Mouse (Mus musculus): ENCODE results near the gene Ndufa13. TPM values are rescaled to one million over a fixed set of nuclear protein-coding genes. Genes with fewer than 3 reads are reported as not detected.

Gene Ndufa13
- polyA plus RNA-seq, 1 experiment from 2014 or later = 178 TPM

DNA sequence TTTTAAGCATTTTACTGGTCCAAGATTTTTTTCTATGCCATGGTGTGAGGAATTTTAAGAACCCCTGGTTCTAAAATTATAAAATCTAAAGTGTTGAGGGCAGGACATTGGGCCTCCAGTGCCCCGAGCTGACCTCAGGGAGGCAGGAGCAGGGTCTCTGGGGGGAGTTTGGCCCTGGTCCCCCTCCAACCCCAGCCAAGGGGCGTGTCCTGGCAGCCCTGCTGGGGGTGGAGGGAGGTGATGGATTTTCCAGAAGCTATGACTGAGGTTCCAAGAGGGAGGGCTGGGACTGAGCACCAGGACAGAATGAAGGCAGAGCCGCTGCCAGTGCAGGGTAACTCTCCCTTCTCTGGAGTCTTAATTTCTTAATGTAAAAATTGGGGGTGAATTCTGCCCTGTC lies 24.4 kb downstream of the Ndufa13 start:
- peaks cover 56% of the 10 kb centered on the region for H3K27me3 ChIP-seq
- no peaks in the 10 kb centered on the region for H3K9me3 ChIP-seq (replicated peaks)
- H3K27ac ChIP-seq (replicated peaks) = no peak overlapping the region
- no peak overlapping the region for H3K4me3 ChIP-seq (replicated peaks)
- H3K4me2 ChIP-seq (replicated peaks) = no peak overlapping the region
- H3K4me1 ChIP-seq = peaks cover 24% of the 10 kb centered on the region
- H3K9ac ChIP-seq = no peak overlapping the region
- no peaks in the 10 kb centered on the region for H3K36me3 ChIP-seq
- WGBS = 58% methylated on average over 3 of the region's 3 CpGs
- ATAC-seq (ENCODE audit: insufficient number of reproducible peaks, low FRiP score, low TSS enrichment, low read depth) = no peak

DNA sequence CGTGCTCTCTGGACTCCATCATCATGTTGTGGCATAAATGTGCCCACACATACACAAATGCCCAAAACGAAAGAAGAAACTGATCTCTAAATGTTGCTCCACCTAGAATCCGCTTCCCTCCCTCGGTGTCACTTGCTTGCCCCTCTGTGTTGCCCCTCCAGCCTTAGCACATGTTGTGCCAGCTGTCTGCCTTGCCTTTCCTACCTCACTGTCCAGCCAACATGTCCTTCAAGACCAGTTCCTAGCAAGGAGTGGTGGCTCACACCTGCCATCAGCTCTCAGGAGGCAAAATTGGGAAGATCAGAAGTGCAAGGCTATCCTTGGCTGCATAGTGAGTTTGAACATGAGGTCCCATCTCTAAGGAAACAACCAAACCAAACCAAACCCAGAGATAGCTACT lies 25.0 kb downstream of the Ndufa13 start:
- Histone ChIP-seq H3K27ac (replicated peaks) (no peak overlapping the region), H3K4me3 (replicated peaks) (no peak overlapping the region), H3K27me3 (peaks cover 50% of the 10 kb centered on the region), H3K9ac (no peak overlapping the region), H3K4me2 (replicated peaks) (no peak overlapping the region), H3K4me1 (peaks cover 18% of the 10 kb centered on the region), H3K36me3 (no peaks in the 10 kb centered on the region), H3K9me3 (replicated peaks) (no peaks in the 10 kb centered on the region)
- WGBS = 90% methylated on average over 4 of the region's 4 CpGs
- no peak for ATAC-seq (ENCODE audit: insufficient number of reproducible peaks, low FRiP score, low TSS enrichment, low read depth)

GRCm38 (mm10) chr8:69876967-69877366 lies 25.4 kb downstream of the Ndufa13 start:
- peaks cover 46% of the 10 kb centered on the region for H3K27me3 ChIP-seq
- WGBS = 70% methylated on average over 10 of the region's 10 CpGs
- H3K9me3 ChIP-seq (replicated peaks) = no peaks in the 10 kb centered on the region

GRCm38 (mm10) chr8:69876097-69876496 lies 26.3 kb downstream of the Ndufa13 start:
- no peak for ATAC-seq (ENCODE audit: insufficient number of reproducible peaks, low FRiP score, low TSS enrichment, low read depth)
- no peaks in the 10 kb centered on the region for H3K36me3 ChIP-seq
- no peak overlapping the region for H3K27ac ChIP-seq (replicated peaks)
- peaks cover 5% of the 10 kb centered on the region for H3K4me1 ChIP-seq
- no peak overlapping the region for H3K9ac ChIP-seq
- H3K27me3 ChIP-seq = peaks cover 37% of the 10 kb centered on the region
- H3K4me3 ChIP-seq (replicated peaks) = no peak overlapping the region
- WGBS = 24% methylated on average over 10 of the region's 10 CpGs
- no peaks in the 10 kb centered on the region for H3K9me3 ChIP-seq (replicated peaks)
- no peak overlapping the region for H3K4me2 ChIP-seq (replicated peaks)

More at GRCm38 (mm10) chr8:69876967-69877366, 25.4 kb downstream of the Ndufa13 start:
- Histone ChIP-seq H3K9ac (no peak overlapping the region), H3K4me3 (replicated peaks) (no peak overlapping the region), H3K4me2 (replicated peaks) (no peak overlapping the region), H3K4me1 (peaks cover 13% of the 10 kb centered on the region), H3K27ac (replicated peaks) (no peak overlapping the region), H3K36me3 (no peaks in the 10 kb centered on the region)
- no peak for ATAC-seq (ENCODE audit: insufficient number of reproducible peaks, low FRiP score, low TSS enrichment, low read depth)

GRCm38 (mm10) chr8:69874654-69875053 lies 27.7 kb downstream of the Ndufa13 start:
- ATAC-seq (ENCODE audit: insufficient number of reproducible peaks, low FRiP score, low TSS enrichment, low read depth) = no peak
- Histone ChIP-seq H3K9ac (no peak overlapping the region), H3K36me3 (no peaks in the 10 kb centered on the region), H3K27me3 (peaks cover 22% of the 10 kb centered on the region), H3K4me3 (replicated peaks) (no peak overlapping the region), H3K4me1 (no peaks in the 10 kb centered on the region), H3K9me3 (replicated peaks) (no peaks in the 10 kb centered on the region), H3K4me2 (replicated peaks) (no peak overlapping the region), H3K27ac (replicated peaks) (no peak overlapping the region)
- WGBS = 71% methylated on average over 13 of the region's 13 CpGs

GRCm38 (mm10) chr8:69874155-69874554 lies 28.2 kb downstream of the Ndufa13 start:
- H3K4me2 ChIP-seq (replicated peaks) = no peak overlapping the region
- H3K4me3 ChIP-seq (replicated peaks) = no peak overlapping the region
- H3K27ac ChIP-seq (replicated peaks) = no peak overlapping the region
- H3K9ac ChIP-seq = no peak overlapping the region
- no peaks in the 10 kb centered on the region for H3K4me1 ChIP-seq
- WGBS = 14% methylated on average over 9 of the region's 9 CpGs
- H3K27me3 ChIP-seq = peaks cover 17% of the 10 kb centered on the region
- no peaks in the 10 kb centered on the region for H3K9me3 ChIP-seq (replicated peaks)
- no peaks in the 10 kb centered on the region for H3K36me3 ChIP-seq
- ATAC-seq (ENCODE audit: insufficient number of reproducible peaks, low FRiP score, low TSS enrichment, low read depth) = no peak

GRCm38 (mm10) chr8:69870907-69871306 lies 31.5 kb downstream of the Ndufa13 start:
- Histone ChIP-seq H3K9ac (no peak overlapping the region), H3K4me2 (replicated peaks) (no peak overlapping the region), H3K9me3 (replicated peaks) (no peaks in the 10 kb centered on the region), H3K27me3 (no peaks in the 10 kb centered on the region), H3K4me1 (no peaks in the 10 kb centered on the region), H3K36me3 (no peaks in the 10 kb centered on the region), H3K4me3 (replicated peaks) (no peak overlapping the region), H3K27ac (replicated peaks) (no peak overlapping the region)
- ATAC-seq (ENCODE audit: insufficient number of reproducible peaks, low FRiP score, low TSS enrichment, low read depth) = no peak
- WGBS = 82% methylated on average over 6 of the region's 6 CpGs

- no peak overlapping the region for H3K27ac ChIP-seq (replicated peaks)
- H3K4me3 ChIP-seq (replicated peaks) = no peak overlapping the region
- WGBS = 77% methylated on average over 11 of the region's 11 CpGs
- no peak for ATAC-seq (ENCODE audit: insufficient number of reproducible peaks, low FRiP score, low TSS enrichment, low read depth)
- no peak overlapping the region for H3K4me2 ChIP-seq (replicated peaks)
- H3K36me3 ChIP-seq = no peaks in the 10 kb centered on the region
- H3K27me3 ChIP-seq = no peaks in the 10 kb centered on the region
- H3K4me1 ChIP-seq = no peaks in the 10 kb centered on the region
- no peak overlapping the region for H3K9ac ChIP-seq
- H3K9me3 ChIP-seq (replicated peaks) = no peaks in the 10 kb centered on the region
Measured at GRCm38 (mm10) chr8:69870003-69870765, 32.2 kb downstream of the Ndufa13 start.

DNA sequence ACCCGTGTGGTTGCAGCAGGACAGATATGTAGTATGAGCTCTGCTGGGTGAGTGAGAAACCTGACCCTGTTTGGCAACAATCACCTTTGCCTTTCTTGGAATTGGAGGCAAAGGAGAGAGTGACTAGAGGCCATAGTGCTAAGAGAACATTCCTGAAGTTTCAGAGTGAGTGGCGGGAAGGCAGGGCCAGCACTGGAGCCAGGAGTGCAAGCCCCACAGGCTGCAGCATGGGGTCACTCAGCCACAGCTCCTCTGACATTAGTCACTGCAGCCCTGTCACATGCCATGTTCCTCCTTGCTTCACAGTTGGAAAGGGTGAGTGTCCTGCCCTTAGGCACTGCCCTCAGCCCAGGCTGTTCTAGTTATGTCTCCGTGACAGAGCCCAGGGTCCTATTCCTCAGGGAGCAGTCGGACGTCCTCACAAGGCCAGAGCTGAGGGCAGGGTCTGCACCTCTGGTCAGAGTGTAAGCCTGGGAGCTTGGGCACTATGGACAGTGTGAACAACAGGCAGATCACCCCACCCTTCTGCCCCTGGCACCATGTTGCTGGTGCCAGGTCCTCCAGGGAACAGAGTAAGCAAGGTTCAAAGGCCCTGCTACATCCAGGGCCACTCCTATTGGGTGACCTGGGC lies 34.5 kb downstream of the Ndufa13 start:
- no peak overlapping the region for H3K4me3 ChIP-seq (replicated peaks)
- H3K9ac ChIP-seq = no peak overlapping the region
- no peak overlapping the region for H3K4me2 ChIP-seq (replicated peaks)
- ATAC-seq (ENCODE audit: insufficient number of reproducible peaks, low FRiP score, low TSS enrichment, low read depth) = no peak
- H3K9me3 ChIP-seq (replicated peaks) = no peaks in the 10 kb centered on the region
- H3K27me3 ChIP-seq = no peaks in the 10 kb centered on the region
- no peaks in the 10 kb centered on the region for H3K4me1 ChIP-seq
- WGBS = 46% methylated on average over 5 of the region's 5 CpGs
- no peak overlapping the region for H3K27ac ChIP-seq (replicated peaks)
- no peaks in the 10 kb centered on the region for H3K36me3 ChIP-seq

DNA sequence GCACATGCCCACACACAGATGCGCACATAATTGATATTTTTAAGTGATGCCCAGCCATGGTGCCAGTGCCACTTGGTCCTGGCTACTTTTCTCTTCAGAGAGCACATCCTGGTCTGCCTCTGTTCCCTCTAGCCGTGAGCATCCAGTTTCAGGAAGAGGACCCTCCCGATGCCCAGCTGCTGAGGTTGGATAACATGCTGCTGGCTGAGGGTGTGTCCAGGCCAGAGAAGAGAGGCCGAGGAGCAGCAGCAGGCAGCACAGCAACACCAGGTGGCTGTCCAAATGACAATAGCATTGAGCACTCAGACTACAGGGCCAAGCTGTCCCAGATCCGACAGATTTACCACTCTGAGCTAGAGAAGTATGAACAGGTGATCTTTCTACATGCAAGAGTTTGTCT lies 38.2 kb downstream of the Ndufa13 start:
- ATAC-seq (ENCODE audit: insufficient number of reproducible peaks, low FRiP score, low TSS enrichment, low read depth) = no peak
- Histone ChIP-seq H3K27me3 (no peaks in the 10 kb centered on the region), H3K9ac (no peak overlapping the region), H3K27ac (replicated peaks) (no peak overlapping the region), H3K4me3 (replicated peaks) (no peak overlapping the region), H3K9me3 (replicated peaks) (no peaks in the 10 kb centered on the region), H3K4me2 (replicated peaks) (no peak overlapping the region), H3K36me3 (no peaks in the 10 kb centered on the region), H3K4me1 (no peaks in the 10 kb centered on the region)
- WGBS = 68% methylated on average over 5 of the region's 5 CpGs

GRCm38 (mm10) chr8:69863387-69864020 lies 38.9 kb downstream of the Ndufa13 start:
- ATAC-seq (ENCODE audit: insufficient number of reproducible peaks, low FRiP score, low TSS enrichment, low read depth) = no peak
- H3K9me3 ChIP-seq (replicated peaks) = no peaks in the 10 kb centered on the region
- no peaks in the 10 kb centered on the region for H3K27me3 ChIP-seq
- H3K4me3 ChIP-seq (replicated peaks) = no peak overlapping the region
- no peaks in the 10 kb centered on the region for H3K36me3 ChIP-seq
- no peak overlapping the region for H3K4me2 ChIP-seq (replicated peaks)
- no peaks in the 10 kb centered on the region for H3K4me1 ChIP-seq
- WGBS = 83% methylated on average over 5 of the region's 5 CpGs
- H3K27ac ChIP-seq (replicated peaks) = no peak overlapping the region
- H3K9ac ChIP-seq = no peak overlapping the region

Measured in embryonic facial prominence, embryonic 15.5 days (tissue).